Mouse (Mus musculus): Measurements from ENCODE around the gene Itga8. TPM values are rescaled to one million over a fixed set of nuclear protein-coding genes. Genes with fewer than 3 reads are reported as not detected.

Gene Itga8
- total RNA-seq, 4 experiments from 2014 or later = 0.63 to 2.1 (median 1.4) TPM

GRCm38 (mm10) chr2:12198214-12198613, 103.5 kb downstream of the Itga8 start:
- DNase-seq (ENCODE audit: low spot score in 2 of 2) = no peak

GRCm38 (mm10) chr2:12197711-12198110, 104.0 kb downstream of the Itga8 start:
- no peak for DNase-seq (ENCODE audit: low spot score in 2 of 2)

GRCm38 (mm10) chr2:12189026-12189425, 112.7 kb downstream of the Itga8 start:
- no peak for DNase-seq (ENCODE audit: low spot score in 2 of 2)

- no peak for DNase-seq (ENCODE audit: low spot score in 2 of 2)
Measured at GRCm38 (mm10) chr2:12187646-12188045, 114.1 kb downstream of the Itga8 start.

GRCm38 (mm10) chr2:12182402-12182948, 119.2 kb downstream of the Itga8 start:
- no peak for DNase-seq (ENCODE audit: low spot score in 2 of 2)

GRCm38 (mm10) chr2:12180635-12181034, 121.1 kb downstream of the Itga8 start:
- DNase-seq (ENCODE audit: low spot score in 2 of 2) = no peak

GRCm38 (mm10) chr2:12174722-12175427, 126.8 kb downstream of the Itga8 start:
- no peak for DNase-seq (ENCODE audit: low spot score in 2 of 2)

GRCm38 (mm10) chr2:12170221-12170620, 131.5 kb downstream of the Itga8 start:
- DNase-seq (ENCODE audit: low spot score in 2 of 2) = no peak

GRCm38 (mm10) chr2:12160486-12160885, 141.2 kb downstream of the Itga8 start:
- no peak for DNase-seq (ENCODE audit: low spot score in 2 of 2)

GRCm38 (mm10) chr2:12157001-12157400, 144.7 kb downstream of the Itga8 start:
- DNase-seq (ENCODE audit: low spot score in 2 of 2) = no peak

GRCm38 (mm10) chr2:12156401-12156800, 145.3 kb downstream of the Itga8 start:
- DNase-seq (ENCODE audit: low spot score in 2 of 2) = no peak

- no peak for DNase-seq (ENCODE audit: low spot score in 2 of 2)
Measured at GRCm38 (mm10) chr2:12154676-12155075, 147.0 kb downstream of the Itga8 start.

- no peak for DNase-seq (ENCODE audit: low spot score in 2 of 2)
Measured at GRCm38 (mm10) chr2:12153551-12153950, 148.2 kb downstream of the Itga8 start.

GRCm38 (mm10) chr2:12147902-12148301, 153.8 kb downstream of the Itga8 start:
- DNase-seq (ENCODE audit: low spot score in 2 of 2) = no peak

- no peak for DNase-seq (ENCODE audit: low spot score in 2 of 2)
Measured at GRCm38 (mm10) chr2:12146612-12147011, 155.1 kb downstream of the Itga8 start.

GRCm38 (mm10) chr2:12138765-12139368, 162.9 kb downstream of the Itga8 start:
- DNase-seq (ENCODE audit: low spot score in 2 of 2) = no peak

GRCm38 (mm10) chr2:12126580-12126979, 175.1 kb downstream of the Itga8 start:
- DNase-seq (ENCODE audit: low spot score in 2 of 2) = no peak

GRCm38 (mm10) chr2:12115479-12115878, 186.2 kb downstream of the Itga8 start:
- no peak for DNase-seq (ENCODE audit: low spot score in 2 of 2)

- no peak for DNase-seq (ENCODE audit: low spot score in 2 of 2)
Measured at GRCm38 (mm10) chr2:12109306-12109705, 192.4 kb downstream of the Itga8 start.

- no peak for DNase-seq (ENCODE audit: low spot score in 2 of 2)
Measured at GRCm38 (mm10) chr2:12108306-12108705, 193.4 kb downstream of the Itga8 start.

GRCm38 (mm10) chr2:12107265-12107664, 194.5 kb downstream of the Itga8 start:
- DNase-seq (ENCODE audit: low spot score in 2 of 2) = no peak

GRCm38 (mm10) chr2:12103183-12103582, 198.5 kb downstream of the Itga8 start:
- no peak for DNase-seq (ENCODE audit: low spot score in 2 of 2)

All from gastrocnemius, adult 8-10 months (tissue).